Mouse (Mus musculus) ES-Bruce4 (cell line): ENCODE results near the gene Hdac6.

Experiments
- CTCF ChIP-seq: IDR thresholded peaks from one replicate; pipeline ENCODE4 v1.8.1; 2011; ENCODE audit warnings: low read depth, low read length
- POLR2A ChIP-seq: IDR thresholded peaks from one replicate; pipeline ENCODE4 v1.8.1; 2011; ENCODE audit warnings: low read length; ENCODE audit not compliant: insufficient read depth

- TF ChIP-seq CTCF (no peak), POLR2A (no peak)
These were observed 40.0 kb downstream of the Hdac6 start, which contains the start of gene Gm10491 for GRCm38 (mm10) chrX:7907735-7908134.
